Mouse (Mus musculus): ENCODE results near the gene Fam110a.

Gene Fam110a

DNA sequence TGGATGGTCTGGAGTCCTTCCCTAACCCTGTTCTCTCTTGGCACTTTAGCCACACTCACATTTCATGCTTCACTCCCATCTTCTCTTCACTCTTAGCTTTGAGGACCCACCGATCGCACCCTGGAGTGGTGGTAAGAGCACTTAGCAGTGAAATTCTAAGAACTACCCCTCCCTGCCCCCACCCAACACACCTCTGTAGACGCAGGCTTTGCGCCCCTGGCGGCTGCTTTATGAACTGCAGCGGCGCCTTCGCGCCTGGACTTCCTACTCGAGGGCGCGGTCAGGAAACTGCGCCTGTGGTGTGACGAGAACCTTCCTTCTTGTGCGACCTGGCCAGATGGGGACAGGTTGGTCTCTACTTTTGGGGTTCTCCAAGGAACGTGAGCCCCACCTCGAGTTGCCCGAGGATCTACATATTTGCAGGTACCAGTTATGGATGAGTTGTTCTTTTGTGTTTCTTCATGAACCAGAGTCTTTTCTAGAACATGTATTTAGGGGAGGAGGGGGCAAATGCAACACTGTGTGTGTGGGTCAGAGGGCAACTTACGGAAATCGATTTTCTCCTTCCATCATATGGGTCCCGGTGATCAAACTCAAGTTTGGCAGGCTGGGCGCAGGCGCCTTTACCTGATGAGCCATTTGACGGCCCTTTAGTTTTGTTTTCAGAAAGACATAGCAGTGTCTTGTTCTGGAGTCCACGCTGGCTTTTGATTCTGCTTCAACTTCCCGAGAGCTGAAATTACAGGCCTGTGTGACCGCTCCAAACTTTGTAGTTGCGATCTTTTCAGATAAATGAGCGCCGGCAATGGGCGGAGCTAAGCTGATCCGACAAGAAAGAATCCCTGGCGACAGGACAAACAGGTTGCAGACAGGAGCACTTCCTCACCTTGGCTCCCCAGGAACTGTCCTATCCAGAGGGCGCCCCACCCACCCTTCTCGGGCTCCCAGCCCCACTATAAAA lies 16.5 kb upstream of the Fam110a start, which contains the start of gene Slc52a3:
Gene Slc52a3 (plus strand): TSS at position 283 of the 961 bp plus-strand sequence.
- DNase-seq, result peak; percentile 90 to 95

DNA sequence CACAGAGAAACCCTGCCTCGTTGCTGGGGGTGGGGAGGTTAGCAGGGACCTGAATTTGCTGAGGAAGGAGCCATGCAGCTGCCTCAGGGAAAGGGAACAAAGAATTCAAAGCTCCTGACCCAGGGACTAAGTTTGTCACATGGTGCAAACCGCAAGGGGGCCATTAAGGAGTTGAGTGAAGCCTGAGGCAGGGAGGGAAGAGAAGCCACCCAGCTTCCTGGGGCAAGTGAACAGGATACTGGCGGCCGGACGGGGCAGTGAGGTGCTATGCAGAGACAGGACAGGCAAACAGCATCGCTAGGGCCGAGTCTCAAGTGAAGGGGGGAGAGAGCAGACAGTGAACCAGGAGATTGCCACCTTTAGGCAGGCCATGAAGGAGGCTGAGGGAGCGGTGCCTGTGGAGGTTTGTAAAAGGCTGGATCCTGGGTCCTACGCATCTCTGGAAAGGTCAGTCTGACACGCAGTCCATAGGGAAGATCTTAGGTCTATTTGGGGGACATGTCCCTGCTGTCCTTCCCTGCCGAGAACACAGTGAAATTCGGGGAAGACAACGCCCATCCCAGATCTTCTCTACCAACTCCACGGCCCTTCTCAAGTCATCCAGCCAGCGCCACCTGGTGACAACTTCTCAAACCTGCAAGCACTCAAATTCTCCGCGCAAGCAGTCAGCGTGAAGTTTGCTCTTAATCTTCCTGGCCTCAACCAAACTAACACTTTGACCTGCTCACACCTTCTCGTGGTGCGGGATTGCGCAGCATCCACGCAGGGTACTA lies 14.5 kb upstream of the Fam110a start:
- peak; percentile 74 to 83 for DNase-seq

DNA sequence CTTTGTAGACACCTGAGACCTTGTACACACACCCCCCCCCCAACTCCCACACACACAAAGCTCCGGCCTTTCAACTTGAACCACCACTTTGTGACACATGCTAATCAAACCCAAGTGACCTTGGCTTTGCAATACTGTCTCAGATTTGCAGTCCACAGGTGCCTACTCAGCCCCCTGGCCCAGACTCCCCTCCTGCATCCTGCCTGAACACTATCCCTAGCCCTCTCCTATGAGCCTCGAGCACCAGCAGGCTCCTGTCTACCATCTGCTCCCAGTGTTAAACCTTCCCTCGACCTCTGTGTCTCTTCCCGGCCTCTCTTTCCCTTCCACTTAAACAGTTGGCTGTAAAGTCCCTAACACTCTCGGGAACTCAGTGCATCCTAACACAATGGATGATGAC lies 11.4 kb upstream of the Fam110a start:
- no peak for DNase-seq

DNA sequence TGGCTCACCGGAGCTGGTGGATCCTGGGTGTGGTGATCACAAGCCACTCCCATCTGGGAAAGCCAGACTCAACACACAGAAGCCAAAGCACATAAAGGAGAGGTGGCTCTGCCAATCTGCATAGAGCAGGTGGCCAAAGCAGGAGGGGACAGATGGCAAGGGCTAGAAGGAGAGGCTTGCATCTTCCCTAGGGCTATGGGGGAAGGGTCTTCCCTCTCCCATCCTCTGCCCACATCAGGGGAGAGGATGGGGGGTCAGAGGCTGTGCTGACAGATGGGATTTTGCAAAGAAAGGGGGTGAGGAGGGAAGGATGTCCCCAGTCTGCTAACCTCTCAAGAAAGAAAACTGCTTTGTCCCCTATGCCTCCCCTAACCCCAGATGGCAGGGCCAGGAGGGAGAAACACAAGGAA lies 11.0 kb upstream of the Fam110a start:
- DNase-seq, result no peak

DNA sequence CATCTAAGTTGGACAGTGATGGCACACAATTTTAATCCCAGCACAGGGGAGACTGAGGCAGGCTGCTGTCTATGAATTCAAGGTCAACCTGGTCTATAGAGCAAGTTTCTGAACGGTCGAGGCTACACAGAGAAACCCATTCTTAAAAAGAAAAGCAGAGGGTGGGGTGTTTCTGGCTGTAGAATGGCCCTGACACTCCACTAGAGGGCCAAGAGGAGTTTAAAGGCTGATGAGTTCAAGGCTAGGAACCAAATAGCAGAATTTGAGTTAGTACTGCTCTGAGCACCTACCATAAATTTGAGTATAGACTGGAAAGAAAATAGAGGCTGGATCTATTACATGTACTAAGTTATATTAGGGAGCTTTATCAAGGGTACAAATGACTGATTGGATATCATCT lies 9.0 kb upstream of the Fam110a start:
- DNase-seq, result no peak

DNA sequence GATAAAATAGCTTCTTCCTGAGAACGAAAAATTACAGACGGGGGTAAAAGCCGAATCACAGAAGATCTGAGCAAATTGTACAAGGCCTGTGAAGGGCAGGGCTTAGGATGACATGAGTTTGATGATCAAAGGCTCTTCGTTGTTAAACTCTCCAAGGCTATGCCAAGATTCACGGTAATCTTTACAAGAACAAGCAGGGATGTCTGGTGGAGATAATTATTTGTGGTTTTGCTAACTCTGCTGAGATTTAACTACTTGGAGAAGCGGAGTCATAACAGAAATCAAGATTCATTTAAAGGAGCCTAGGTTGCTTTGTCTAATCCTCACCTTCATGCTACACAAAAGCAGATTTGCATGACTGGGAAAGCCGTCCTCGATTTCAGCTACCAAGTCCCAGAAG lies 6.9 kb upstream of the Fam110a start:
- DNase-seq, result no peak

DNA sequence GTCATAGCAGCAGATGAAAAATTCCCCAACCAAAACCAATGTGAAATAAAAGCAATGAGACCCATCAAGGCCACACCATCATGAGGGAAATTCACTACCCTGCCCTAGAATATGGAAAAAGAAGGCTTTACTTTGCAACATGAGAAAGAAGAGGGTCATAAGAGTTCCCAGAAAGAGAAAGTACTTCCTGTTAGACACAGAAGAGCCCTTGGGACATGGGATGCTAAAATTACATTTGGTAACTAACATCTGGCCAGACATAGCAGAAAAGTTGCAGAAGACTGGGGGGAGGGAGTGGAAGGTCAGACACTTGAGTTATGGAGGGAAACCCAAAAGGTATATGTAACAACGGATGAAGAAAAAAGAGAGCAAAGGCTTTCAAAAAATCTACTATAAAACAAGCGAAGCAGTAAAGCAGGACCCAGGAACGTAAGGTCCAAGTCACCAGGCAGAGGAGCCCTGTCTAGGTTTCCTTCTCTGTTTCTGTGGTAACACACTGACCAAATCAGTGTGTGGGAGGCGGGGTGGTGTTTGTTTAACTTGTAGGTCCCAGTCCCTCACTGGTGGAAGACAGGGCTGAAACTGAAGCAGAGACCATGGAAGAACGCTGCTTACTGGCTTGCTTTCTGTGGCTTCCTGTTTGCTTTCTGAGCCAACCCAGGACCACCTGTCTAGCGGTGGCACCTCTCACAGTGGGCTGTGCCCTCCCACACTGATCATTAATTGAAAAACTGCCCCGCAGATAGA lies 5.6 kb upstream of the Fam110a start:
- no peak for DNase-seq

DNA sequence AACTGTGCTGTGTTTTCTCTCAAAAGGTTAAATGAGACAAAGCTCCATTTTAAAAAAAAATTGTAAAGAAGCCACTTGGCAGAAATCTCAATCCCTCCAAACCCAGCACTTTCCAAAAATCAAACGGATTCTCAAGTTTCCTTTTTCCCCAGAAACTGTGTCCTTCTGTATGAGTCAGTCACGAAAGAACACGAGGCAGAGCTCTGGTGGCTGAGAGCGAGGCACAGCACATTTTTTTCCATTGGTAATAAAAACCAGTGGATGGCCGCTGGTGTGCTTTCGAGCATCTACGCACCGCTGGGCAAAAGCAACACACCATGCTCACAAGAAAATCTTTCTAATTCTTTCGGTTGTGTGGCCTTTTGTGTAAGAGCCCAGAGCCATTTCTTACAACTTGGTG lies 4.0 kb upstream of the Fam110a start:
- no peak for DNase-seq

DNA sequence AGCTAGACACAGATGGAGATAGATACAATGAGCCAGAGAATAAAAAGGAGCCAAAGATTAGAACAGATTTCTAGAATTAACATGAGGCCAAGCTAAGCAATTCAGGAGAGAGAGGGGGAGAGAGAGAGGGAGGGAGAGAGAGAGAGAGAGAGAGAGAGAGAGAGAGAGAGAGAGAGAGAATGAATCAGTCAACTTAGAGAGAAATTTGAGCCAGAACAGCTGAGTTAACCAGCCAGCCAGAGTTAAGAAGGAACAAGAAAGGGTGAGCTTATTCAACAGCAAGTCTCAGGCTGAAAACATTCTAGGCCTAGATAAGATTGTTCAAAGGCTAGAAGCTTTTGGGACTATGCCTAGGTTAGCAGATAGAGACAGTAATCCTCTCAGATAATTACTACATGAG lies 2.5 kb upstream of the Fam110a start:
- DNase-seq, result no peak

DNA sequence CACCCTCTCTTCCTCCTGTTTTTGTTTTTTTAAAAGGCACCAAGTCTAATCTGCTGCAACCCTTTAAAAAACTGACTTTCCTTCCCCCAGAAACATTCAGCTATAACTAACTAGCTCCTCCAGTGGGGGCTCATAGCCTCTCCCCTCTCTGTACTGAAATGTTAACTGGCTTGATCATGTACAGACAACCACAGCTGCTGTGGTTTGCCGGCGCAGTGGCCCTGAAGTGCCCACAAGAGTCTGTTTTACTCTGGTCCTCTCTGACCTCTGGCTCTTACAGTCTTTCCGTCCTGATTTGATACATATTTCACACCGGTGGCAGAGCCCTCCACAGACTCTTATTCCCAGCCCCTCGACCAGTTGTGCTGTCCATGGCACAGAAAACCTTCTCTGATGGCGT lies 1.2 kb upstream of the Fam110a start:
- DNase-seq, result no peak

DNA sequence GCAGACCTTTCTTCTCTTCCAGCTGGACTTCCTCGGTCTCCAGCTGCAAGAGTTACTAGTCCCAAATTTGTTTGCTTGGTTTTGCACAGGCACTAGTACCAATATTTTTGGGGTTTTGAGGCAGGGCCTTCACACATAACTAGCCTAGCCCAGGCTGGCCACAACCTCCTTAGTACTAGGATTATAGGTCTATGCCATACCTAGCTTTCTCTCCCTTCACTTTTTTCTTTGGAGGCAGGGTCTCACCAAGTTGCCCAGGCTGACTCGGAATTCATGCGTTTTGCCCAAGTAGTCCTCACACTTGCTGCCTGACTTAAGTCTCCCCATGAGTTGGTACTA lies 305 bp upstream of the Fam110a start:
- DNase-seq, result no peak

DNA sequence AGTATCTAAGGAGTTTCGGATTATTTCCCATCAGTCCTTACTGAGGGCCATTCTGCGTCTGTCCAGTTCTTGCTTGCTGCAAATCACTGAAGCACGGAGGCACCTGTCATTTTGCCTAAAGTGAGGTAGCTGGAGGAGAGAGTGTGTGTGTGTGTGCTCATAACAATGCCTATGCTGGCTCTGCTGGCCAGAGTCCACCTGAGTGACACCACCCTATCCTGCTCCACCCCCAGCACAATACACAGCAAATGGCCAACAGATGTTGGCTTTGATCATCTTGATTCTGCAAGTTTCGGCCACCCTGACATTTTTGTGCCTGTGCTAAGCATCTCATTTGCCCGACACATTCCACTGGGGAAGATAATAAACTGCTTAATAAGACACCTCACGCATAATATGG lies 1.5 kb downstream of the Fam110a start:
- no peak for DNase-seq

DNA sequence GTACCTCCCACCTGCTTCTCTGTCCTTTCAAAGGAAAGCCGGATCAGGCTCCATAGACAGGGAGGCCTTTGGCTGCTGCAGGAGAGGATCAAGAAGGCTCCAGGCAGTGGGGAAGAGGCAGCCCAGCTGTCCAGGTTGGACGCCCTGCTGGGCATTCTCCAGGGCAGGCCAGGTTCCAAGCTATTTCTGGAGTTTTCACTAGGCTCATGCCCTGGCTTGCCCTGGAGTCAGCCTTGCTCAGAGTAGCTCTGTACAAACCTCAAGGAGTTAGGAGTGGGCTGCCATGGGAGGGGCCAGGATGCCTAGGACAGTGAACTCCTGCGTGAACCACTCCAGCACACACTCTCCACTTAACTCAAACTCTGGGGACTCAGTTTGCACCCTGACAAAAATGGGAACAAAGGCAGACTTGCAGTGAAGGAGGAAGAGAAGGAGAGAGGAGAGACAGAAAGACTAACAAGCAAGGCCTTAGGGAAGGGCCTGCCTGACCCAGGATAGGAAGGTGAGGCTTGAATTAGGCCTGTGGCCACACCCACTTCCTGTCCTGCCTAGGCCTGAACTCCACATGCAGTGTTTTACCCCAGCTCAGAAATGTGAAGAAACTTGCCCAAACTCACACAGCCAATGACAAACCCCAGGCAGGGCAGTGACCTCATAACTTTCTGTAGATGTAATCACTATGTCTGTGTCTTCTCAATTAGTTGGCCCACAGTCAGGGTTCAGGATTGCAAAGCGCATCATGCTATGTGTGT lies 2.2 kb downstream of the Fam110a start:
- DNase-seq, result peak; percentile 38 to 56

DNA sequence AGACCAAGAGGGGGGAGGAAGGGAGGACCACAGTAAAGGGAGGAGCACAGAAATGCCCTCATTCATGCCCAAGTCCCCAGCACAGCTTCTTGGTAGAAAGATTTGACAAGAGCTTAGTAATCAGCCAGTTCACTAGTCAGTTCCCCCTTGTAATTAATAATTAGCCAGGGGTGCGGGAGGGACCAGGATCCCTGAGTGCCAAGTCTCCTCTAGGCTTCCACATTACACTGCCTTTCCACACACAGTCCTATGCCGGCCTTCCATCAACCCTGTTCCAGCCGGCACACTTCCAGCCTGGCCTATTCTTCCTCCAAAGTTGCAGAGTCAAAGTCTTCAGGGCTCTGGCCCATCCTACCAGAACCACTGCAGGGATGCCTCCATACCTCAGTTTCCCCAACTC lies 4.0 kb downstream of the Fam110a start:
- no peak for DNase-seq

DNA sequence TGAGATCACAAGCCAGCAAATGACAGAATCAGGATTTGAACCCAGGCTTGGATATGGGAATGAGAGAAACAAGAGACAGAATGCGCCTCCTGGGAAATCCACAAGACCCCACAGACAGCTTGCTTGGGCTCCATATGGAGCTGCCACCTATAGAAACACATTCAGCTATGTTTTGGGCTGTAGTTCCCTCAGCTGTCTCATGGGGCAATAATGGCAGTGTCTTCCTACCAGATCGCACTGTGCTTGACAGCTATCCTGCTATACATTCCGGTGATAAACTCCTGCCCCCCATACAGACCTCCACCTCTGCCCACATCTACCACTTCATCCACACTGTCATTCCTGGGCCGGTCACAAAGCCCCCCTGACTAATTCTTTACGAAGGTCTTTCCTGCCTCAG lies 4.7 kb downstream of the Fam110a start:
- DNase-seq, result no peak

DNA sequence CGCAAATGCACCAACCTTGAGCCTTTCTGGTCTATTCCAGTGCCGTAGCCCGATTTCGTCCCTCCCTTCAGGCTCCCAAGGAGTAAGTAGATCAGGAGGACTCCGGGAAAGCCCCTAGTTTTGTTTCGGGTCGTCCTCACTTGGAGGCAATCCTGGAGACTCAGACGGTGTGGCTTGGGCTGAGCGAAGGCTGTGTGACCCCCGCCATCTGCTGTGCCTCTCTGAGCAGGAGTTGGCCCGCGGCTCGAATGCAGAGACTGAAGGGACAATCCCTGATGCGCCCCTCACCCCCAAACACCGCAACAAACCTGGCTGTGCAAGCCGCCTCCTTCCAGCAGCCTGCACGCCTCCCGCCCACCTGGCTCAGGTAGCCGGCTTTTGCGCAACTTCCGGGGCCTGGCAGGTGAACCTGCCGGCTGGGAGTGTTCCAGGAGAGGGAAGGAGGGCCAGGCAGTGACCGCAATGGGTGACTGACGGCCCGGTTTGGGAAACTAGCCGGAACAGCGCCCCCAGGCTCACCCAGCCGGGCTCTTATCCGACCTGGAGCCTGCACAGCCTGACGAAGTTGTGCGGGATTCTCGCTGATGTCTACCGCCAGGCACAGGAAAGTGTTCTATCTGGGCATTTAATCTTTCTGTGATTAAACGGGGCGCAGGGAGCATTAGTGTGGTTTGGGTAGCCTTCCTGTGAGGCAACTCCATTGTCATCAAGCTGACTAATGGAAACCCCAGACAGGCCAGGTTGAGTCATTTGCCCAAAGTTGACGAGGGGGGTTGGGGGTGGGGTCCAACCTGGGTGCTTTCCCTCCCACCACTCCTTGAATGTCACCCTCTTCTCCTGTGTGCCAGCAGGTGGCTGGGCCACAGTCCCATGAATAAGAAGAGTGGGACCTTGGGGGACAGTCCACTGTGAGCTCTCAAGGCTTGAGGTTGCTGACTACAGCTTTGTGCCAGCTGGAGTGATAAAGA lies 6.1 kb downstream of the Fam110a start:
- DNase-seq, result peak; percentile 90 to 94

DNA sequence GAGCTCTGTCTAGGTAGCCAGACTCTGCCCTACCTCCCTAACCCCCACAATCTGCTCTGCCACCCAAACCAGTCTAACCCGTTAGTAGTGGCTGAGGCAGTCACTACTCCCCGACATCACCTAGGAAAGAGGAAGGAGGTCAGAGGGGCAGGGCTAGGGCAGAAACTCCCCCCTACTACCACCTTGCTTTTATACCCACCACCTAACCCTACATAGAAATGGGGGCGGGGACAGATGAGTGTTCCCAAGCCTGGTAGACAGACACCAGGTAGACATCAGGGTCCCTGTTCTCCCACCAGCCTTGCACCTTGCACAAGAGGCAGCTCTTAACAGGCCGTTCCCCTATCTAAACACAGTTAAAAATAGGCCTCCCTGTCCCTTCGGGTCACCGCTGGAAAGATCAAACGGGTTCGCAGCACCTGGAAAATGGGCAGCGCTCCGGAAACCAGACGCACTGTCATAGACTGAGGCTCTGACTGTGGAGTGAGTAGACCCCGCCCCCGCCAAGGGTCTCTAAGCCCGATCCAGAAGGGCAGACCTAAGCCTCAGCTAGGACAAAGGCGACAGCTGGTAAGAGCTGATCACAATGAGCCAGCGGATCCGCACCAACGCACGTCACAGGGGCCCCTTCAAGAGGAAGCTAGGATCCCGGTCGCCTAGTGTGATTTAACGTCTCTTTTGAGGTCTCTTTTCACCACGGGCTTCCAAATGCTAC lies 7.0 kb downstream of the Fam110a start:
- DNase-seq, result peak; percentile 63 to 78

DNA sequence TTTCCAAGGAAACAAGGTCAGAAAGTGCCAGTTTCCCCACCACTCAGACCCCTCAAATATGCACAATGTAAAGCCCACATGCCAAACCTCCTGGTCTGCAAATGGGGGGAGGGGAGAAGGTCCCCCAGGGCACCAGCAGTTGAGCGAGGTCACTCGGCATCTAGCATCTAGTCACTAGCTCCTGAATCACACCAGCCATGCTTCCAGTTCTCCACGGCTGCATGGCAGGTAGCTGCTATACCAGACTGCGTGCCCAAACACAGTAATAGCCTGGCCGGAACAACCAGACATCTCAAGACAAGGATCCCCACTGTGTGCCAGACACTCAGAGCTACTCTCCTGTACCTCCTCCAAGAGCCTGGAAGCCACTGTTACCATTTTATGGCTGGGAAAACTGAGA lies 8.3 kb downstream of the Fam110a start:
- DNase-seq, result no peak

DNA sequence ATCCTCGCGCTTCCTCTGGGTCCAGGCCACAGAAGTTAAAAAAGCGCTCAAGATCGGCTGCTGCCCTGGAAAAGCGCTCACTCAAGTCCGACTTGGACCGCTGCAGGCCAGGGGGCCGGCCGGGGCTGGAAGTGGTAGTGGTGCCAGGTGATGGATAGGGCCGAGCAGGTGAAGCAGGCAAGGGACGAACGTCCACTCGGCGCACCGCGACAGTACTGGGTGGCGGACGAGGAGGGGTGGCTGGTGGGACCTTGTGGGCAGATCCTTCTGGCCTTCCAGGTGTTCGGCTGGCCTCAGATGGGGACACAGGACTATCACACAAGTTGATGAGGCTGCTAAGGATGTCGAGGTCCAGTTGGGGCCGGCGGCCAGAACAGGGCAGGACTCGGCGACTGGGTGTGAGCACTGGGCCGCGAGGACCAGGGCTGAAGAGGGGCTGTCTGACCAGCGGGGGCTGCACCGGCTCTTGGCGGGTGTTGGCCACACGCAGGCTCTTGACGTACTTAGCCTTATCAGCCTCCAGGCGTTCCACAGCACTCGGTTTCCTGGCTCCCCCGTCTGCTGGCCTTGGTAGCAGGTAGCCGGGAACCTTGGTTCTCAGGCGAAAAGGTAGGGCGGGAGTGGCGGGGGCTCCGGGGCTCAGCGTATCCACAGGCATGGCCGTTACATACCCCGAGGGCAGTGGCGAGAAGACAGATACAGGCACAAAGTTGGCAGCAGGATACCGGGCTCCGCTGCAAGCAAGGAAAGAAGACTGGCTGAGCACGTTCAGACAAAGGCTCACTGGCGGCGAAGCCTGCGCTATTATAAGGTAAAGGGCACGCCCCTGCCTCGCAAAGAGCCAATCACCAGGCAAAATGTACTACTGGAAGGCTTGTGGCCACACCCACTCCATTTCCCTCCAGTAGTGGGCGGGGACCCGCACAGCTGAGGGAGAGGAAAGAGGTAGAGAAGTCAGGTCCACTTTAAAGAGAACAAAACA lies 9.5 kb downstream of the Fam110a start:
- DNase-seq, result peak; percentile 95 to 96

Data from lung, adult 18-20 months (tissue).